Mouse (Mus musculus) embryonic facial prominence, embryonic 10.5 days (tissue): ENCODE results near the gene Pex11g. TPM values are rescaled to one million over a fixed set of nuclear protein-coding genes. Genes with fewer than 3 reads are reported as not detected.

Experiments used
- DNase-seq: peaks from one replicate; pipeline ENCODE4 v3.0.0-alpha.2; 2017; ENCODE audit warnings: low spot score
- H3K27ac ChIP-seq: fragments of 300-500 bp; sonication (generic); replicated peaks from 2 replicates; pipeline ENCODE4 v1.5.1; 2016; ENCODE audit warnings: mild to moderate bottlenecking
- H3K27me3 ChIP-seq: fragments of 300-500 bp; sonication (generic); replicated peaks from 2 replicates; pipeline ENCODE4 v1.6.1; 2016; ENCODE audit warnings: low read depth, mild to moderate bottlenecking; ENCODE audit not compliant: poor library complexity, severe bottlenecking
- H3K36me3 ChIP-seq: fragments of 300-500 bp; sonication (generic); replicated peaks from 2 replicates; pipeline ENCODE4 v1.6.1; 2016; ENCODE audit warnings: mild to moderate bottlenecking, moderate library complexity
- H3K4me1 ChIP-seq: fragments of 300-500 bp; sonication (generic); 2 replicates; pipeline ENCODE4 v1.6.1; 2016
- H3K4me3 ChIP-seq: fragments of 300-500 bp; sonication (generic); 2 replicates; pipeline ENCODE4 v1.5.1; 2016; ENCODE audit warnings: mild to moderate bottlenecking, moderate library complexity
- H3K9me3 ChIP-seq: fragments of 300-500 bp; sonication (generic); 2 replicates; pipeline ENCODE4 v1.6.1; 2016; ENCODE audit warnings: mild to moderate bottlenecking
- WGBS: fragments of 180-500 bp; shearing (Covaris S2); methylation state at CpG from one replicate; pipeline ENCODE4 v1.1.7; 2016; 5-methylcytosine and 5-hydroxymethylcytosine counted together
- polyA plus RNA-seq: library from polyadenylated mRNA; unstranded; fragments of >200 nt; fragmentation: Nextera tagmentation; extraction: Ambion mirVana; gene quantifications from 2 replicates; pipeline ENCODE4 v1.2.1, GENCODE M21; 2016

Pex11g gene
- polyA plus RNA-seq, 1 experiment from 2014 or later: 4.8 TPM

GRCm38 (mm10) chr8:3496428-3496748 is 28.9 kb upstream of the Pex11g start:
- no peaks in the 10 kb centered on the region for H3K27me3 ChIP-seq
- 0 out of 2 replicates have a peak overlapping the region, but pooled peaks have one; percentile 3 for H3K4me3 ChIP-seq
- H3K36me3 ChIP-seq: peaks cover 47% of the 10 kb centered on the region
- peaks cover 24% of the 10 kb centered on the region for H3K9me3 ChIP-seq
- peaks cover 25% of the 10 kb centered on the region for H3K4me1 ChIP-seq
- 92% methylated on average over 15 of the region's 15 CpGs for WGBS
- DNase-seq: no peak
- H3K27ac ChIP-seq: no peak overlapping the region

- H3K4me1 ChIP-seq: peaks cover 20% of the 10 kb centered on the region
- no peak for DNase-seq
- no peak overlapping the region for H3K27ac ChIP-seq
- H3K9me3 ChIP-seq: peaks cover 24% of the 10 kb centered on the region
- no peaks in the 10 kb centered on the region for H3K27me3 ChIP-seq
- 96% methylated on average over 44 of the region's 44 CpGs for WGBS
- peaks cover 47% of the 10 kb centered on the region for H3K36me3 ChIP-seq
- peak overlapping the region; percentile 3; the same call in 1 of the 2 replicates for H3K4me3 ChIP-seq
These were observed 28.3 kb upstream of the Pex11g start for GRCm38 (mm10) chr8:3495578-3496427.

- 52% methylated on average over 6 of the region's 6 CpGs for WGBS
- Histone ChIP-seq H3K27me3 (no peaks in the 10 kb centered on the region), H3K9me3 (peaks cover 24% of the 10 kb centered on the region), H3K36me3 (peaks cover 47% of the 10 kb centered on the region), H3K4me3 (peak overlapping the region; percentile 75), H3K27ac (peak overlapping the region; percentile 99), H3K4me1 (peaks cover 18% of the 10 kb centered on the region)
- DNase-seq: peak; percentile 42
These were observed 26.3 kb upstream of the Pex11g start for GRCm38 (mm10) chr8:3493845-3494208.

- peak within 1 kb of the TSS; percentile 99 for H3K27ac ChIP-seq
- WGBS: under 1% methylated on average over 63 of the region's 64 CpGs
- peak within 1 kb of the TSS; percentile 75 for H3K4me3 ChIP-seq
- H3K4me1 ChIP-seq: peaks cover 18% of the 10 kb centered on the region
- peaks cover 42% of the 10 kb centered on the region for H3K36me3 ChIP-seq
- H3K9me3 ChIP-seq: peaks cover 24% of the 10 kb centered on the region
- DNase-seq: peak; percentile 92
- H3K27me3 ChIP-seq: no peaks in the 10 kb centered on the region
These were observed 25.7 kb upstream of the Pex11g start, which contains the start of gene Zfp358 for GRCm38 (mm10) chr8:3492901-3493844. TSS of gene Zfp358 (plus strand) at chr8:3493138.

GRCm38 (mm10) chr8:3485192-3485591 is 17.7 kb upstream of the Pex11g start:
- Histone ChIP-seq H3K4me3 (no peak overlapping the region), H3K27me3 (no peaks in the 10 kb centered on the region), H3K9me3 (no peaks in the 10 kb centered on the region), H3K4me1 (no peaks in the 10 kb centered on the region), H3K27ac (no peak overlapping the region), H3K36me3 (no peaks in the 10 kb centered on the region)
- 24% methylated on average over 5 of the region's 5 CpGs for WGBS
- no peak for DNase-seq

GRCm38 (mm10) chr8:3483546-3483945 is 16.1 kb upstream of the Pex11g start:
- no peak for DNase-seq
- 81% methylated on average over 7 of the region's 7 CpGs for WGBS
- Histone ChIP-seq H3K36me3 (no peaks in the 10 kb centered on the region), H3K27me3 (no peaks in the 10 kb centered on the region), H3K4me1 (no peaks in the 10 kb centered on the region), H3K4me3 (no peak overlapping the region), H3K9me3 (no peaks in the 10 kb centered on the region), H3K27ac (no peak overlapping the region)

- no peak for DNase-seq
- no peaks in the 10 kb centered on the region for H3K9me3 ChIP-seq
- H3K4me3 ChIP-seq: no peak overlapping the region
- H3K4me1 ChIP-seq: no peaks in the 10 kb centered on the region
- H3K36me3 ChIP-seq: no peaks in the 10 kb centered on the region
- peaks cover 8% of the 10 kb centered on the region for H3K27me3 ChIP-seq
- no peak overlapping the region for H3K27ac ChIP-seq
- 90% methylated on average over 22 of the region's 22 CpGs for WGBS
These were observed 14.8 kb upstream of the Pex11g start for GRCm38 (mm10) chr8:3482240-3482740.

- no peak for DNase-seq
- Histone ChIP-seq H3K9me3 (no peaks in the 10 kb centered on the region), H3K36me3 (no peaks in the 10 kb centered on the region), H3K27ac (no peak overlapping the region), H3K4me1 (no peaks in the 10 kb centered on the region), H3K4me3 (no peak overlapping the region), H3K27me3 (peaks cover 14% of the 10 kb centered on the region)
- 62% methylated on average over 5 of the region's 5 CpGs for WGBS
These were observed 14.1 kb upstream of the Pex11g start for GRCm38 (mm10) chr8:3481605-3482004.

- WGBS: 80% methylated on average over 4 of the region's 4 CpGs
- H3K9me3 ChIP-seq: no peaks in the 10 kb centered on the region
These were observed 12.8 kb upstream of the Pex11g start for GRCm38 (mm10) chr8:3480221-3480785.

GRCm38 (mm10) chr8:3475715-3476429 is 8.4 kb upstream of the Pex11g start:
- Histone ChIP-seq H3K9me3 (no peaks in the 10 kb centered on the region), H3K4me1 (peaks cover 8% of the 10 kb centered on the region), H3K27me3 (peaks cover 32% of the 10 kb centered on the region), H3K4me3 (peak overlapping the region; percentile 49), H3K27ac (no peak overlapping the region), H3K36me3 (no peaks in the 10 kb centered on the region)
- peak; percentile 52 for DNase-seq
- WGBS: 25% methylated on average over 37 of the region's 37 CpGs

More at GRCm38 (mm10) chr8:3480221-3480785, 12.8 kb upstream of the Pex11g start:
- no peaks in the 10 kb centered on the region for H3K36me3 ChIP-seq
- DNase-seq: no peak
- no peak overlapping the region for H3K27ac ChIP-seq
- no peak overlapping the region for H3K4me3 ChIP-seq
- H3K27me3 ChIP-seq: peaks cover 27% of the 10 kb centered on the region
- peaks cover 8% of the 10 kb centered on the region for H3K4me1 ChIP-seq

GRCm38 (mm10) chr8:3470562-3470961 is 3.1 kb upstream of the Pex11g start, which contains the start of gene Tex45:
TSS of gene Tex45 (plus strand) at chr8:3470862.
- Histone ChIP-seq H3K36me3 (no peaks in the 10 kb centered on the region), H3K27ac (no peak within 1 kb of the TSS), H3K4me3 (no peak within 1 kb of the TSS), H3K27me3 (peaks cover 7% of the 10 kb centered on the region), H3K9me3 (no peaks in the 10 kb centered on the region), H3K4me1 (peaks cover 9% of the 10 kb centered on the region)
- no peak for DNase-seq

GRCm38 (mm10) chr8:3468838-3469237 is 1.4 kb upstream of the Pex11g start:
- Histone ChIP-seq H3K4me3 (no peak overlapping the region), H3K36me3 (no peaks in the 10 kb centered on the region), H3K27me3 (no peaks in the 10 kb centered on the region), H3K27ac (no peak overlapping the region), H3K9me3 (no peaks in the 10 kb centered on the region), H3K4me1 (peaks cover 9% of the 10 kb centered on the region)
- WGBS: 89% methylated on average over 1 of the region's 1 CpGs
- DNase-seq: no peak
